Mouse (Mus musculus) mouse trophoblast stem cell (cell line): ENCODE data around the gene Gm20772.
"Not testable (repeated sequence)": the region's sequence is repeated elsewhere in the genome, so short reads cannot be mapped to it uniquely, and the experiment has no call there.

ENCODE experiments used
- in situ Hi-C, 2 experiments: fragments of 300-500 bp; cut with MseI, MboI; formaldehyde crosslinking; loops; 2 replicates in 1 of 2; 3 replicates in 1 of 2; pipeline ENCODE4 v1.15.1; 2025

Gene Gm20772

GRCm38 (mm10) chrY:17874441-17874840, at the start of gene Gm20772, which contains the start of gene Gm20831:
Gene Gm20772 (plus strand): TSS chrY:17874741.
Gene Gm20831 (plus strand): TSS chrY:17874741.
- in situ Hi-C loops = not testable (repeated sequence)

GRCm38 (mm10) chrY:17846166-17846565, 28.4 kb upstream of the Gm20772 start, which contains the start of gene Gm21904:
Gene Gm21904 (minus strand): TSS chrY:17846266.
- in situ Hi-C loops = not testable (repeated sequence)
